Mouse (Mus musculus): ENCODE data around the gene 1700016H13Rik.

- TF ChIP-seq EP300 (optimal IDR thresholded peaks at IDR 0.05) (no peak), CTCF (IDR thresholded peaks at IDR 0.05; ENCODE audit: low read depth) (no peak)
These were observed 8.5 kb downstream of the 1700016H13Rik start for GRCm38 (mm10) chr5:103647320-103647719.

All from stomach, postnatal 0 days (tissue).